ENCODE assay signal across 8 mouse cellular contexts in the genomic region with DNA sequence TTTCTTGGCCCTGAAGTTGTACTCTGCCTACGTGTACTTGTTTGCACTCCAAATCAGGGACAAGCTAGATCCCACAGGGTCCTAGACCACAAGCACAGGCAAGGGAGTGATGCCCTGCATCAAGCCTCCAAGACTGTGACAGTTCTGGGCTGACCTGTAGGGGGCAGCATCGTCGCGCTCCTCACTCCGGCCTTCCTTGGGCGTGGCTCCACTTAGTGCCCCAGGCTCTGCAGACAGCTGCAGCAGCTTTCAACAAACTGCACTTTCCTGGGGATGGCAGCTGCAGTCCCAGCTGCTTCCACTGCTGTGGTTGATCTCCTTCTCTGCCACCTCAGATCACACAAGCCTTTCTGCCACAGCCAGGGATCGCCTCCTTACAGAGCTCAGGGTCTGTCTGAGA.
A peak's percentile ranks its signal among the peaks of the same experiment; 100 is the strongest.
DNase-seq lines count a peak whose midpoint lies in the region; ATAC-seq and TF ChIP-seq lines count a peak whose summit lies in the region.

No protein-coding gene starts in this region.

- no peak overlapping the region for H3K9ac ChIP-seq in hindbrain, postnatal 0 days (replicated peaks; ENCODE audit: low read length)

- H3K27me3 ChIP-seq in hindbrain, postnatal 0 days (ENCODE audit: insufficient read depth, low read length) = no peaks in the 10 kb centered on the region

- H3K4me1 ChIP-seq in hindbrain, postnatal 0 days (ENCODE audit: insufficient read depth, low read length) = peaks cover 5% of the 10 kb centered on the region; the same call in 1 of the 2 replicates

- no peak overlapping the region for H3K4me2 ChIP-seq in hindbrain, postnatal 0 days (ENCODE audit: low read depth, low read length)

- 3% methylated on average over 7 of the region's 7 CpGs for WGBS in hindbrain, postnatal 0 days

- TF ChIP-seq CTCF in gastrocnemius, adult 2 months (IDR thresholded peaks at IDR 0.05) = peak; percentile 94
- TF ChIP-seq CTCF in hindbrain, postnatal 0 days (IDR thresholded peaks at IDR 0.05; ENCODE audit: low read depth) = peak; percentile 93

- intact Hi-C loops in gastrocnemius, adult 2 months (cut with DNase I) = loop anchor here (5.0 to 10.0 kb wide), 2 partner anchors 371 to 1028 kb away; no protein-coding TSS in a partner anchor

- no peaks in the 10 kb centered on the region for H3K9me3 ChIP-seq in hindbrain, postnatal 0 days (ENCODE audit: low read length)

- no peak overlapping the region for H3K27ac ChIP-seq in gastrocnemius, adult 2 months
- no peak overlapping the region for H3K27ac ChIP-seq in hindbrain, postnatal 0 days

- no peaks in the 10 kb centered on the region for H3K36me3 ChIP-seq in hindbrain, postnatal 0 days (ENCODE audit: insufficient read depth, low read length)

- peak; percentile 86 for ATAC-seq in hindbrain, postnatal 0 days
- ATAC-seq in megakaryocyte progenitor cell, adult 5-6 weeks (replicated peaks; ENCODE audit: poor library complexity) = peak; percentile 95

- peak; percentile 94 for DNase-seq in ZHBTc4 (ENCODE audit: low read depth, low spot score)
- DNase-seq in cerebellum, postnatal 4 days (ENCODE audit: low spot score in 2 of 2) = peak; percentile 75 to 88
- DNase-seq in gastrocnemius, adult 2 months = peak; percentile 85
- DNase-seq in hindbrain, postnatal 0 days (ENCODE audit: low spot score) = peak; percentile 85
- peak; percentile 46 to 65 for DNase-seq in left cerebral cortex, adult 8-10 months (ENCODE audit: low spot score in 2 of 2)
- peak; percentile 70 to 84 for DNase-seq in right cerebral cortex, adult 2 months (ENCODE audit: low spot score in 2 of 2)
- DNase-seq in urinary bladder, postnatal 10 days (ENCODE audit: low spot score) = peak; percentile 31

- no peak overlapping the region for H3K4me3 ChIP-seq in gastrocnemius, adult 2 months
- no peak overlapping the region for H3K4me3 ChIP-seq in hindbrain, postnatal 0 days (ENCODE audit: low read length)

Comparison
In these comparisons a context has a peak if more than half of its experiments do, and no peak if none do; other contexts are left out.
1. DNase-seq: peak in every context shown above with its lines; median percentile 94 in ZHBTc4; 85 in gastrocnemius, adult 2 months; 85 in hindbrain, postnatal 0 days; 82 in cerebellum, postnatal 4 days; 77 in right cerebral cortex, adult 2 months; 56 in left cerebral cortex, adult 8-10 months; 31 in urinary bladder, postnatal 10 days.